Mouse (Mus musculus): ENCODE measurements around the gene Zmym5. TPM values are rescaled to one million over a fixed set of nuclear protein-coding genes. Genes with fewer than 3 reads are reported as not detected.
"Not testable (repeated sequence)": the region's sequence is repeated elsewhere in the genome, so short reads cannot be mapped to it uniquely, and the experiment has no call there.

Zmym5 gene
- polyA plus RNA-seq, 1 experiment from 2014 or later: 19.8 TPM

DNA sequence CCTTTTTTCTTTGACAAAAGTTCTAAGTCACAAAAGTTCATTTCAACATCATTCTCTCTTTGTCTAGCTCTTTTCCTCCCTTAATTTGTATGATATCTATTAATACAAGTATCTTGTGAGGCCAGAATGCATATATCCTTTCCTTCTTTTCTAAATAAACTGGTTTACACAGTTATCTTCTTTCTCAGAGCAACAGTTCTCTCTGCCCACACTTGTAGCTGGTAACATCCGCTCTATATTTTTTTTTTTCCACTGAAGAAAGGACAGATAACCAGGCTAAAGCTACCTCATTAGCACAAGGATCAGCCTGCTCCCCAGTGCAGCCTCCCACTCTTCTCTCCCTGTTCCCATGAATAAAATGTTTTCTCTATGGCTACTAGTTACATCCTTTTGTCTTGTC lies 26.9 kb downstream of the Zmym5 start:
- Histone ChIP-seq H3K9me3 (ENCODE audit: control insufficient read depth, low read length) (no peaks in the 10 kb centered on the region), H3K36me3 (ENCODE audit: control insufficient read depth, insufficient read depth, low read length) (no peaks in the 10 kb centered on the region), H3K4me2 (ENCODE audit: low read depth, low read length) (no peak overlapping the region), H3K27me3 (replicated peaks; ENCODE audit: control insufficient read depth, insufficient read depth, low read length) (no peaks in the 10 kb centered on the region), H3K9ac (ENCODE audit: low read depth, low read length) (no peak overlapping the region), H3K4me1 (ENCODE audit: control insufficient read depth, insufficient read depth, low read length) (no peaks in the 10 kb centered on the region), H3K4me3 (ENCODE audit: low read depth, low read length) (no peak overlapping the region), H3K27ac (replicated peaks; ENCODE audit: low read depth, low read length) (no peak overlapping the region)
- DNase-seq (ENCODE audit: low spot score): no peak
- 80% methylated on average over 1 of the region's 1 CpGs for WGBS
- no peak for ATAC-seq (ENCODE audit: low read depth)

DNA sequence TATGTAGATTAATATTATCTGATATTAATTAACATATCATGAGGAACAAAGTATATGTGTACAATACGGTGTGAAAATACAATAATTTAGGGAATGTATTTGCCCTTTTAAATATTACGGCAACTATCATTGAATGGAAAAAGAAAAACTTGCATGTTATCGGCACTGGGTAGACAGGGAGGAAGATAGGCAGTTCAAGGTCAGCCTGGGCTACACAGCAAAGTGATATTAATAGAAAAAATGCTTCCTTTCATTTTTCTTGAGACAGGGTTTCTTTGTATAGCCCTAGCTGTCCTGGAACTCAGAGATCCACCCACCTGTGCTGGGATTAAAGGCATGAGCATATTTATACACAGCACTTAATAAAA lies 32.6 kb downstream of the Zmym5 start:
- peak overlapping the region; percentile 94 for H3K9ac ChIP-seq (ENCODE audit: low read depth, low read length)
- peak overlapping the region; percentile 96 for H3K27ac ChIP-seq (replicated peaks; ENCODE audit: low read depth, low read length)
- WGBS: 40% methylated on average over 3 of the region's 3 CpGs
- H3K36me3 ChIP-seq (ENCODE audit: control insufficient read depth, insufficient read depth, low read length): no peaks in the 10 kb centered on the region
- H3K4me1 ChIP-seq (ENCODE audit: control insufficient read depth, insufficient read depth, low read length): peaks cover 12% of the 10 kb centered on the region
- H3K9me3 ChIP-seq (ENCODE audit: control insufficient read depth, low read length): no peaks in the 10 kb centered on the region
- peak overlapping the region; percentile 95 for H3K4me3 ChIP-seq (ENCODE audit: low read depth, low read length)
- no peaks in the 10 kb centered on the region for H3K27me3 ChIP-seq (replicated peaks; ENCODE audit: control insufficient read depth, insufficient read depth, low read length)
- DNase-seq (ENCODE audit: low spot score) (no peak), ATAC-seq (ENCODE audit: low read depth) (no peak)
- peak overlapping the region; percentile 74 for H3K4me2 ChIP-seq (ENCODE audit: low read depth, low read length)

DNA sequence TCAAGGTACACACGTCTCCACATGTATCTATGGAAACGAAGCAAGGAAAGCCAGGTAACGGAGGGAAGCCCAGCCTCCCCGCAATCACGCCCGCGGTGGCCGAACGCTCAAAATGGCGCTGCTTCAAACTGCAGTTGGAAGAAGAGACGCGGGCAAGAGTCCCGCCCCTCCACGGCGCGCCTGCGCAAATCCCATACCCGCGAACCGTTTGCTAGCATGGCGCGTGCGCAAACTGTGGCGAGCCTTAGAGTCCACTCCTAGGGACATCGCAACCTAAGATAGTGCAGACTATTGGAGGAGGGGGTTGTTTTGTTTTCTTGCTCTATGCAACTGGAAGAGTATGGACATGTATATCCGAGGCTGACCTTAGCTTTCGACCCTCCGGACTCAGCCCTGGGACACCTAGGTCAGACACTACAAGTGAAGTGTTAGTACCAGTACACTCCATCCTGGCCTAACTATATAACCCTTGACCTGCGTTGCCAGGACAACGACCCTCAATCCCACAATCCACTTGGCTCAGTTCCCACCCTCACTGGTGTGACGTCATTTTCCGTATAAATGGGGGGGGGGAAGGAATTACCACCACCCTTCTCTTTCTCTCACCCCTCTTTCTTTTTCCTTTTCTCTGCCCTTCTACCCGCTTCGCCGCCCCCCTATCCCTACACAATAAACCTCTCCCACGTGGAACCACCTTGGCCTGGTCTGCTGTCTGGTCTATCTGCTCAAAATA lies 33.1 kb downstream of the Zmym5 start, which contains the start of gene Pspc1:
Gene Pspc1 (minus strand): TSS at position 117 of the 733 bp plus-strand sequence.
- Histone ChIP-seq H3K4me2 (ENCODE audit: low read depth, low read length) (peak within 1 kb of the TSS; percentile 74), H3K4me3 (ENCODE audit: low read depth, low read length) (peak within 1 kb of the TSS; percentile 95), H3K36me3 (ENCODE audit: control insufficient read depth, insufficient read depth, low read length) (no peaks in the 10 kb centered on the region), H3K9ac (ENCODE audit: low read depth, low read length) (peak within 1 kb of the TSS; percentile 94), H3K27ac (replicated peaks; ENCODE audit: low read depth, low read length) (peak within 1 kb of the TSS; percentile 96), H3K4me1 (ENCODE audit: control insufficient read depth, insufficient read depth, low read length) (peaks cover 12% of the 10 kb centered on the region), H3K27me3 (replicated peaks; ENCODE audit: control insufficient read depth, insufficient read depth, low read length) (no peaks in the 10 kb centered on the region), H3K9me3 (ENCODE audit: control insufficient read depth, low read length) (no peaks in the 10 kb centered on the region)
- WGBS: under 1% methylated on average over 36 of the region's 36 CpGs
- DNase-seq (ENCODE audit: low spot score) (peak; percentile 99), ATAC-seq (ENCODE audit: low read depth) (peak; percentile 99)

DNA sequence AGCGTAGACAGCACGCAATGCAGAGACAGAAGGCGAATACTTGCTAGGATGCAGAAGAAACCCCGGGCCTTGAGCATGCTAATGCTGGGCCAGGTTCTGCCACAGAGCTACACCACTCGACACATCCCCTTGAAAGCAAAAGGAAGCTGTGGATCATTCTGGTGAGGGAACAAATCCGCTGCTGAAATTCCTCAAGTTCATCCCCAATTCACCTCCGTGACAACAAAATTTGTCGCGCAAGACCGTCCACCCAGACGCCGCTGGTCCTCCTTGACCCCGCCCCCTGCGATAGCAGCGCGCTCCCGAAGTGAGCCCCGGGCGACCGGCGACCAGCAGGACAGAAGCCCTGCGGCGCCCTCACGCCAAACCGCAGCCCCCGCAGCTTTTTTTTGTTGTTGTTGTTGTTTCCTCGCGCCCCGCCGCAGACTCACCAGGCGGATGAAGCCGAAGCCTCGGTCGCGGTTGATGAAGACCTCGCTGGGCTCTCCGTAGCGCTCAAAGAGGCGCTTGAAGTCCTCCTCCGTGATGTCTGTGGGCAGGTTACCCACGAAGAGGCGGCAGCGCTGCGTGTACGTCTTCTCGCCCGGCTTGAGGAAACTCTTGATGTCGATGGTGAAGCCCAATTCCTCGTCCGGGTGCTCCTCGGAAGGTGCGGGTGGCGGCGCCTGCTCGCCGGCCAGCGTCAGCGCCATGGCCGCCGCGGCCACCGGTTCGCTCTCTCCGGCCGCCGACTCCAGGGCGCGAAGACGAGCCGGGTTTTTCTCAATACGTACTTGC lies 34.0 kb downstream of the Zmym5 start:
- no peaks in the 10 kb centered on the region for H3K9me3 ChIP-seq (ENCODE audit: control insufficient read depth, low read length)
- peak; percentile 13; the same call in 1 of the 2 replicates for ATAC-seq (ENCODE audit: low read depth)

DNA sequence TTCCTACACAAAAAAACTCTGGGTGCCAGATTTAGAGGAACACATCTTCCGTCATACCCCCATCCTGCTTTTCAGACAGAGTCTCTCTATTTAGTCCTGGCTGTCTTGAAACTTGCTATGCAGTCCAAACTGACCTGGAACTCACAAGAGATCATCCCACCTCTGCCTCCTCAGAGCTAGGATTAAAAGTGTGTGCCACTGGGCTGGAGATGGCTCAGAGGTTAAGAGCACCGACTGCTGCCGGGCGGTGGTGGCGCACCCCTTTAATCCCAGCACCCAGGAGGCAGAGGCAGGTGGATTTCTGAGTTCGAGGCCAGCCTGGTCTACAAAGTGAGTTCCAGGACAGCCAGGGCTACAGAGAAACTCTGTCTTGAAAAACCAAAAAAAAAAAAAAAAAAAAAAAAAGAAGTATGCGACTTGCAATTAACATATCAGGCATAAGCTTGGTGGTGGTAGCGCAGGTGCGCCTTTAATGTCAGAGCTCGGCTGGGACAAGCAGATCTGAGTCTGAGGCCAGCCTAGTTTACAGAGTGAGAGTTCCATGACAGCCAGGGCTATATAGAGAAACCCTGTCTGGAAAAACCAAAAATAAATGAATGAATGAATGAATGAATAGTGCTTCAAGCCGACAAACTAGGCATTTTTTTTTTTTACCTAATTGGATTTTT lies 34.8 kb downstream of the Zmym5 start:
- Histone ChIP-seq H3K27me3 (replicated peaks; ENCODE audit: control insufficient read depth, insufficient read depth, low read length) (no peaks in the 10 kb centered on the region), H3K4me1 (ENCODE audit: control insufficient read depth, insufficient read depth, low read length) (peaks cover 12% of the 10 kb centered on the region), H3K9ac (ENCODE audit: low read depth, low read length) (peak overlapping the region; percentile 94), H3K4me3 (ENCODE audit: low read depth, low read length) (peak overlapping the region; percentile 95), H3K36me3 (ENCODE audit: control insufficient read depth, insufficient read depth, low read length) (peaks cover 4% of the 10 kb centered on the region), H3K4me2 (ENCODE audit: low read depth, low read length) (peak overlapping the region; percentile 74), H3K27ac (replicated peaks; ENCODE audit: low read depth, low read length) (no peak overlapping the region), H3K9me3 (ENCODE audit: control insufficient read depth, low read length) (no peaks in the 10 kb centered on the region)
- ATAC-seq (ENCODE audit: low read depth) (no peak), DNase-seq (ENCODE audit: low spot score) (no peak)
- 35% methylated on average over 11 of the region's 11 CpGs for WGBS

More for the DNA sequence above, 34.0 kb downstream of the Zmym5 start:
- H3K27me3 ChIP-seq (replicated peaks; ENCODE audit: control insufficient read depth, insufficient read depth, low read length): no peaks in the 10 kb centered on the region
- peak; percentile 63 for DNase-seq (ENCODE audit: low spot score)
- peak overlapping the region; percentile 96 for H3K27ac ChIP-seq (replicated peaks; ENCODE audit: low read depth, low read length)
- under 1% methylated on average over 51 of the region's 71 CpGs for WGBS
- no peaks in the 10 kb centered on the region for H3K36me3 ChIP-seq (ENCODE audit: control insufficient read depth, insufficient read depth, low read length)
- H3K4me3 ChIP-seq (ENCODE audit: low read depth, low read length): peak overlapping the region; percentile 95
- H3K4me2 ChIP-seq (ENCODE audit: low read depth, low read length): peak overlapping the region; percentile 74
- H3K9ac ChIP-seq (ENCODE audit: low read depth, low read length): peak overlapping the region; percentile 94
- H3K4me1 ChIP-seq (ENCODE audit: control insufficient read depth, insufficient read depth, low read length): peaks cover 12% of the 10 kb centered on the region

DNA sequence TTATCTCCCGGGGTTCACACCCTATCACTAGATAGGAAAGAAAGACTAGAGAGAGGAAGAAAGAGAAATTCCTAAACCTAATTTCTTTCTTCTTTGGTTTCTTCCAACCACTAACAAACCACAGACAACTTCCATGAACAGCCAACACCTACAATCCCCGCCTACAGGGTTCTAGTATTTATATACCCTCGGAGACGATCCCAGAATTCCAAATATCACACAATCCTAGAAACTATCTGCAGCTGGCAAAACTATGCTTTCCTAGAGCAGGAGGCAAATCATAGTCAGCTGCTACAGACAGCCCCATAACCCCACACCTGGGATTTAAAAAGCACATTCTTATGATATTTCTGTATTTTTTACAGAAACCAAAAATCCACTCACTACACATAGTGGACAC lies 36.1 kb downstream of the Zmym5 start:
- 51% methylated on average over 4 of the region's 4 CpGs for WGBS
- peak overlapping the region; percentile 74 for H3K4me2 ChIP-seq (ENCODE audit: low read depth, low read length)
- no peak overlapping the region for H3K9ac ChIP-seq (ENCODE audit: low read depth, low read length)
- peaks cover 12% of the 10 kb centered on the region for H3K4me1 ChIP-seq (ENCODE audit: control insufficient read depth, insufficient read depth, low read length)
- DNase-seq (ENCODE audit: low spot score) (peak; percentile 4), ATAC-seq (ENCODE audit: low read depth) (no peak)
- H3K27me3 ChIP-seq (replicated peaks; ENCODE audit: control insufficient read depth, insufficient read depth, low read length): no peaks in the 10 kb centered on the region
- H3K4me3 ChIP-seq (ENCODE audit: low read depth, low read length): peak overlapping the region; percentile 95
- peaks cover 15% of the 10 kb centered on the region for H3K36me3 ChIP-seq (ENCODE audit: control insufficient read depth, insufficient read depth, low read length)
- no peak overlapping the region for H3K27ac ChIP-seq (replicated peaks; ENCODE audit: low read depth, low read length)
- H3K9me3 ChIP-seq (ENCODE audit: control insufficient read depth, low read length): no peaks in the 10 kb centered on the region

DNA sequence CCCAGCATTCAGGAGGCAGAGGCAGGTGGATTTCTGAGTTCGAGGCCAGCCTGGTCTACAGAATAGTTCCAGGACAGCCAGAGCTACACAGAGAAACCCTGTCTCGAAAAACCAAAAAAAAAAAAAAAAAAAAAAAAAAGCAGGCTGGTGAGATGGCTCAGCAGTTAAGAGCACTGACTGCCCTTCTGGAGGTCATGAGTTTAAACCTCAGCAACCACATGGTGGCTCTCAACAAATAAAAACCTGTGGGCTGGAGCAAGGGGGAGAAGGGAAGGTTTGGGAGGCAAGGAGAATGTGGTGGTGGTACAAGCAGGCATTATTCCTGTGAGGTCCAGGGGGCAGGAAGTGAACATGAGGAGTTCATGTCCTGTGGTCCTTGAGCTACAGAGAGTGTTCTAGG lies 45.1 kb downstream of the Zmym5 start:
- H3K4me3 ChIP-seq (ENCODE audit: low read depth, low read length); DNase-seq (ENCODE audit: low spot score); H3K4me1 ChIP-seq (ENCODE audit: control insufficient read depth, insufficient read depth, low read length); H3K27me3 ChIP-seq (replicated peaks; ENCODE audit: control insufficient read depth, insufficient read depth, low read length); H3K27ac ChIP-seq (replicated peaks; ENCODE audit: low read depth, low read length); H3K4me2 ChIP-seq (ENCODE audit: low read depth, low read length); H3K9me3 ChIP-seq (ENCODE audit: control insufficient read depth, low read length); H3K9ac ChIP-seq (ENCODE audit: low read depth, low read length); ATAC-seq (ENCODE audit: low read depth): not testable (repeated sequence)
- peaks cover 46% of the 10 kb centered on the region for H3K36me3 ChIP-seq (ENCODE audit: control insufficient read depth, insufficient read depth, low read length)
- WGBS: 98% methylated on average over 2 of the region's 2 CpGs

DNA sequence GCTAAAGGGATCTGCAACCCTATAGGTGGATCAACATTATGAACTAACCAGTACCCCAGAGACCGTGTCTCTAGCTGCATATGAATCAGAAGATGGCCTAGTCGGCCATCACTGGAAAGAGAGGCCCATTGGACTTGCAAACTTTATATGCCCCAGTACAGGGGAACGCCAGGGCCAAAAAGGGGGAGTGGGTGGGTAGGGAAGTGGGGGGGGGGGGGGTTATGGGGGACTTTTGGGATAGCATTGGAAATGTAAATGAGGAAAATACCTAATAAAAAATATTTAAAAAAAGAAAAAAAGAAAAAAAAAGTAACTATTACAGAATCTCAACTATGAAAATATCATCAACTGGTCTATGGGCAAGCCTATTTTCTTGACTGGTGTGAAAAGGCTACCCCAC lies 46.4 kb downstream of the Zmym5 start:
- peaks cover 49% of the 10 kb centered on the region for H3K36me3 ChIP-seq (ENCODE audit: control insufficient read depth, insufficient read depth, low read length)
- DNase-seq (ENCODE audit: low spot score); H3K4me2 ChIP-seq (ENCODE audit: low read depth, low read length); H3K9me3 ChIP-seq (ENCODE audit: control insufficient read depth, low read length); H3K9ac ChIP-seq (ENCODE audit: low read depth, low read length); H3K4me1 ChIP-seq (ENCODE audit: control insufficient read depth, insufficient read depth, low read length); H3K27me3 ChIP-seq (replicated peaks; ENCODE audit: control insufficient read depth, insufficient read depth, low read length); ATAC-seq (ENCODE audit: low read depth); H3K27ac ChIP-seq (replicated peaks; ENCODE audit: low read depth, low read length); H3K4me3 ChIP-seq (ENCODE audit: low read depth, low read length): not testable (repeated sequence)
- WGBS: 100% methylated on average over 2 of the region's 3 CpGs
